Mouse (Mus musculus): ENCODE results near the gene Gng8.

The Gng8 gene

DNA sequence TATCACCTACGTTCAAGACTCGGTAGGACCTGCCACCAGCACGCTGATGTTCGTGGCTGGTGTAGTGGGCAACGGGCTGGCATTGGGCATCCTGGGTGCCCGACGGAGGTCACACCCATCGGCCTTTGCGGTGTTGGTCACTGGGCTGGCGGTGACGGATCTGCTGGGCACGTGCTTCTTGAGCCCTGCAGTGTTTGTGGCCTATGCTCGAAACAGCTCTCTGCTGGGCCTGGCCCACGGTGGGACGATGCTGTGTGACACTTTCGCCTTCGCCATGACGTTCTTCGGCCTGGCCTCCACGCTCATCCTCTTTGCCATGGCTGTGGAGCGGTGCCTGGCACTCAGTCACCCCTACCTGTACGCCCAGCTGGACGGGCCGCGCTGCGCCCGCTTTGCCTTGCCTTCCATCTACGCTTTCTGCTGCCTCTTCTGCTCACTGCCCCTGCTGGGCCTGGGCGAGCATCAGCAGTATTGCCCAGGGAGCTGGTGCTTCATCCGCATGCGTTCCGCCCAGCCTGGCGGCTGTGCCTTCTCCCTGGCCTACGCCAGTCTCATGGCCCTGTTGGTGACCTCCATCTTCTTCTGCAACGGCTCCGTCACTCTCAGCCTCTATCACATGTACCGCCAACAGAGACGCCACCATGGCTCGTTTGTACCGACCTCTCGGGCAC lies 15.4 kb downstream of the Gng8 start:
- in situ Hi-C loops (cut with MboI; ENCODE audit: low sequenced_read_pairs), result no loop called here

DNA sequence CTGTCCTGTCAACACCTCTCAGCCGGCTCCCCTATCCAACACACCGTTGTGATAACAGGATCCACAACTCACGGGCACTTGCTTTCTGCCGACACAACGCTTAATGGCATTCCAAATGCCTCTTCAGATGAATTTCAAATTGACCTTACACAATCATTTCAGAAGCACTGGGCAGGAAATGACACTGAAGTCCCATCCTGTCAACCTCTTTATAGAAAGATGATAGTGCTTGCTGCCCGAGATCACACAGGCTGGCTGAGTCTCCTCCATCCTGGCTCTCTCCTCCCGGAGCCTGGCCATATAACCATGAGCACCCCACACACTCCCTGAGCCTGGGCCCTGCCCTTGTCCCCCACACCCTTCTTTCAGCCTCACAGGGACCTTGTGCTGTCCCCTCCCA lies 16.3 kb downstream of the Gng8 start:
- in situ Hi-C loops (cut with MboI; ENCODE audit: low sequenced_read_pairs), result no loop called here

DNA sequence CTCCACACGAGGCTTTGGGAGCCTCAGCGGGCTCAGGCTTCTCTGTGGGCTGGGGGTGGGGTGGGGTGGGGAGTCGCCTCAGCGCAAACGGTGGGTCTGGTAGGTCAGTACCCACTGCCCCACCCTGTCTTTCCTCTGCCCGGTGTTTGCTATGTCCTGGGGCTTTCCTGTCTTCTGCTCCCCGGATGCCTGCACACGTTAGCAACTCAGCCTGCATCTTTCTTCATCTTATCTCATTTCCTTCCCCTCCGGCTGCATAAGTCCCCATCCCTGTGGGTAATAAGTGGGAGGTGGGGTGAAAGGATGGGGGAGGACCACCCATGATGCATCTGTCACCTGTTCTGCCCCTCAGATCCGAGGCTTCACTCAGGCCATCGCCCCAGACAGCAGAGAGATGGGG lies 16.8 kb downstream of the Gng8 start:
- in situ Hi-C loops (cut with MboI; ENCODE audit: low sequenced_read_pairs), result no loop called here

DNA sequence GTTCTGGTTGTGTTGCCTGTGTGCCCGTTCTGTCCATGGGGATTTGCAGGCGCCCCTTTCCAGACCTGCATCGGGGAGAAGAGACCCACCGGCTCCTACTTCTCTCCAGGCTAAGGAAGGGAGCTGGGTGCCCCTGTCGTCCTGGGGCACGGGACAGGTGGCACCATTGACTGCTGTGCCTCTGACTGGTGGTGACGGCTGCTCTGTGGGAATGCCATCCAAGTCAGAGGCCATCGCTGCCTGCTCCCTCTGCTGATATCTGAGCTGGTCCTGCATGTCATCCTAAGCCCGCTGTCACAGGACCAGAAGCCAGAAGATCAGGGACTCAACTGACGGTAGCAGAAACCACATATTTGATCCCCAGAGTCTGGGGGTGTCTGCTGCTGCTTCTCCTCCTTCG lies 17.3 kb downstream of the Gng8 start:
- in situ Hi-C loops (cut with MboI; ENCODE audit: low sequenced_read_pairs), result no loop called here

DNA sequence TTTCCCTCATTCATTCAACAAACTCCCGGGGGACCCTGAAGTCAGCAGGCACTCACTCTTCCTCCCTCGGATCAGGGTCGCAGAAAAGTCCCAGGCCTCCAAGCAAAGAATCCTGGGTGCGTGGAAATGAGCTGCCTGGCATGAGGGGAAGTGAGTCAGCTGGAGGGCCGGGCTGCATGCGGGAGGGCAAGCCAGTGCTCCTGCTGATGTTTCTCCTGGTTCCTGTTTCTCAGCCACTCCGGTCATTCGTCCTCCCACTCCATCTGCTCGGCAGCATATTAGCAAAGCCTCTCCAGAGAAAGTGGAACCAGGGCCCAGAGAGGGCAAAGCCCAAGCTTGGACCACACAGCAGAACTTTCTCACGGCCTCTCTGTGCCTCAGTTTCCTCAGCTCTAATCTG lies 18.3 kb downstream of the Gng8 start:
- in situ Hi-C loops (cut with MboI; ENCODE audit: low sequenced_read_pairs), result no loop called here

DNA sequence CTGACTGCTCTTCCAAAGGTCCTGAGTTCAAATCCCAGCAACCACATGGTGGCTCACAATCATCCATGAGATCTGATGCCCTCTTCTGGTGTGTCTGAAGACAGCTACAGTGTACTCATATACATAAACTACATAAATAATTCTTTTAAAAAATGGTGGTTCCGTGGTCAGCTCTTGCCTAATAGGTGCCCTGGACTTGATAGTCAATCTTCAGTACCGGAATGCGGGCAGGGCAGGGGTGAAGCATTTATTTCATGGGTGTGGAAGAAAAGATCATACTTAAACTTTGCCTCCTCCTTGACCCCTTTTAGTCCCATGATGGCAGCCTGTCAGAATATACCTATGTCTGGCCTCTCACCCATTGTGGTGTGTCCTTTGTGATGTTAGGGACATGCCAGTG lies 20.3 kb downstream of the Gng8 start:
- in situ Hi-C loops (cut with MboI; ENCODE audit: low sequenced_read_pairs), result no loop called here

DNA sequence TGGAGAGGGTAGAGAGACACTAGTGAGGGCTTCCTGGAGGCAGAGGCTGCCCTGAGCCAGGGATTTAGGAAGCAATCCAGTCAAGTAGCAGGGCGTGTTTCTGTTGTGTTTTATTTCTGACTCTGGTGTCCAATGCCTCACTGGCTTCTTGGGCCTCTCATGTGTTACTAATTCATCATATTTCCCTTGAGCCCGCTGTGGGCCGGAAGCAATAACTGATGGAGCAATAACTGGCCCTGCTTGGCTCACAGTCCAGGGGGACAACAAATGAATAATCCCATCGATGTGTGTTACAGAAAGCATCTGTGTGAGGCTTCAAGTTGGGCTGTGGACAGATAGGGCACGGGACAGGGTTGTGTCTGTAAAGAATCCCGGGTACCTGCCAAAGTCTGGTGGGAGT lies 20.8 kb downstream of the Gng8 start:
- in situ Hi-C loops (cut with MboI; ENCODE audit: low sequenced_read_pairs), result no loop called here

DNA sequence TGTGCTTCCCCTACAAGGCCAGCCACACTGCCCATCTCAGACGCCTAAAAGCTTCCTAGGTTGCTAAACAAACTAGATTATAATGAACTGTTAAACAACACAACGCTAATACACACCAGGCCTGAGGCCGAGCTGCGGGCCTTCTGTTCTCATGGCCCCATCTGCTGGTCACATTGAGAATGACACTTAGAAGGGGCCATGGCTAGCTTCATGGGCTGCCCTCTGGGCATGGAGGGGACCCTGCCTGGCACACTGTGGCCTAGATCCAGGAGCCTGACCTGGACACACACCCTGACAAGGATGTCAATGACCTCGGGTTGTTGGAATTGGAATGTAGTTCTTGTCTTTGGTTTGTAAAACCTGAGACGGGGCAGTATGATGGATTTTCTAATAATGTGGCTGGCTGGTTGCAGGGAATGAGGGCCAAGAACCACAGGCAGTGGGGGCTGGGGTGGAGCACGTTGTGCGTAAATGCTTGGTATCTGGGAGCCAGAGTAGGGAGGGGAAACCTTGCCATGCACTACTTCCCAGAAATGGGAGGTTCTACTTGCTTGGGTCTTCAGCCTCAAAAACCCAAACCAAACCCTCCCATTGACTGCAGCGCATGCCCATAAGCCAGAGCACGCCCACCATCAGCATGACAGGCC lies 22.3 kb downstream of the Gng8 start:
- in situ Hi-C loops (cut with MboI; ENCODE audit: low sequenced_read_pairs), result no loop called here

DNA sequence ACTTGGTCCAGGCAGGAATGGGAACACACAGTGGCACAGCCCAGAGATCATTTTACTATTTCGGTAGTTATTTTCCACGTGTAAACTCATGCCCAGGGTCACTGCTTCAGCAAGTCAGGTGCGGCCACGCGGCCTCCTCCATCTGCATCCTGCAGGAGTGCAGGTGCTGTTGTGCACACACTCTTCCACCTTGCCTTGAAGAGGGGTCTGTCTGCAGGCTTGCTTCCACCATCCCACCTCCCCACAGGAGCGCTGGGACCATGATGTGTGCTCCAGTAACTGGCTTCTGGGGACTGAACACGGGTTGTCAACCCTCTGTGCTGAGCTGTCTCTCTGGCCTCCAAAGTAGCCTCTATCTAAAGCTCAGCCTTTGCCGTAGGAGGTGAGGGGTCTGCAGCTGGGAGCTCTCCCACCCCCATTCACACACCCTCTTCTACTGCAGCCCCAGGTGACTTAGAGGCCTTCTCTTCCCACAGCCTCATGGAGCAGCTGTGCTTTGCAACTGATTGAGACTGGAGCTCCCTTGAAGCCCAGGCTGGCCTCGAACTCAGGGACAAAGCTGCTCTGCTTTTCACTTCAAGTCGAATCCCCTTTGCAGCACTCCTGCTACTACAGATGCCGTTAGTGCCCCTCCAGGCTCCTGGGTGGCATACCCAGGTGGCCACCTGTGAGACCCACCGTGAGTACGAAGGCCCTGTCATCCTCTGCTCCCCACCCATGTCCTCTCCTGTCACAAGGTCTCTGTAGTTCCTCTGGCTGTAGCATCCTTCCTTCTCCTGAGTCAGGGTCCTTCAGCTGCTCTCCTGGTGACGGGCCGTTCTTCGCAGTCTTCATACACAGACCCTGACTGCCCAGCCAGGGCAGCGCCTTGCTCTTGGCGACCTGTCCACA lies 23.1 kb downstream of the Gng8 start:
- in situ Hi-C loops (cut with MboI; ENCODE audit: low sequenced_read_pairs), result no loop called here

DNA sequence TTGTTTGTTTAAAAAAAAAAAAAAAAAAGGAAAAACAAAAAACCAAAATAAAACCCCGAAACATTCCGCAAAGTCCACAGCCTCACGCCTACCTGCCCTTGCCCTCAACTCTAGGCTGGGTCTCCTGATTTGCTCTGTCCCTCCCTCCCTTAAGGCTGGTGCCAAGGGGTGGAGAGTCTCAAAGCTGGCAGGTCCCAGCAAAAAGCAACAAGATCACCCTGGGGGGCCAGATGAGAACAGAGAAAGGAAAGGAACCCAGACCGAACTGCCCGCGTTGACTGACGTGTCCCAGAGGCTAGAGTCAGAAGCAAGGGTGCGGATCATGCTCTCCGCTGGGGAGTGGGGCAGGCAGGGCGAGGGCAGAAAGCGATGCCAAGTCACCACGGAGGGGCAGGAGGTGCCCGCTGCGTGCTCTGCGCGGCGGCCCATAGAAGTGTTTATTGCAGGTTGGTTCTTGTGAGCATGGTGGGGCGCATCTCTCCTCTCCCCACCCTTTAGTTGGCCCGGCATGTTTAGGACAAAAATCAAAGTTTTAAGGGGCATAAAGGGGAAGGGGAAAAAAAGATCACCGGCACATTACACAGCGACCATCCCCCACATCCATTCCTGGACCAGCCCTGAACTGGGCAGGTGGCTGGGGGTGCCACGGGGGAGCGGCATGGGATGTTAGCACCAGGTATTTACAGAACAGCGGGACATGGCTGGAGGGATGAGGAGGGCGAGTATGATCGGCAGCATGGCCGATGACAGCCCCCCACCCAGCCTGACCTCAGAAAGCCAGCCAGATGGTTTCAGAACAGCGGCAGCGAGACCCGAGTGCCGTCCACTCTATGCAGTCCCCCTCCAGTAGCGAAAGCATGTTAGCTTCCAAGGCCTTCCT lies 24.1 kb downstream of the Gng8 start:
- in situ Hi-C loops (cut with MboI; ENCODE audit: low sequenced_read_pairs), result no loop called here

DNA sequence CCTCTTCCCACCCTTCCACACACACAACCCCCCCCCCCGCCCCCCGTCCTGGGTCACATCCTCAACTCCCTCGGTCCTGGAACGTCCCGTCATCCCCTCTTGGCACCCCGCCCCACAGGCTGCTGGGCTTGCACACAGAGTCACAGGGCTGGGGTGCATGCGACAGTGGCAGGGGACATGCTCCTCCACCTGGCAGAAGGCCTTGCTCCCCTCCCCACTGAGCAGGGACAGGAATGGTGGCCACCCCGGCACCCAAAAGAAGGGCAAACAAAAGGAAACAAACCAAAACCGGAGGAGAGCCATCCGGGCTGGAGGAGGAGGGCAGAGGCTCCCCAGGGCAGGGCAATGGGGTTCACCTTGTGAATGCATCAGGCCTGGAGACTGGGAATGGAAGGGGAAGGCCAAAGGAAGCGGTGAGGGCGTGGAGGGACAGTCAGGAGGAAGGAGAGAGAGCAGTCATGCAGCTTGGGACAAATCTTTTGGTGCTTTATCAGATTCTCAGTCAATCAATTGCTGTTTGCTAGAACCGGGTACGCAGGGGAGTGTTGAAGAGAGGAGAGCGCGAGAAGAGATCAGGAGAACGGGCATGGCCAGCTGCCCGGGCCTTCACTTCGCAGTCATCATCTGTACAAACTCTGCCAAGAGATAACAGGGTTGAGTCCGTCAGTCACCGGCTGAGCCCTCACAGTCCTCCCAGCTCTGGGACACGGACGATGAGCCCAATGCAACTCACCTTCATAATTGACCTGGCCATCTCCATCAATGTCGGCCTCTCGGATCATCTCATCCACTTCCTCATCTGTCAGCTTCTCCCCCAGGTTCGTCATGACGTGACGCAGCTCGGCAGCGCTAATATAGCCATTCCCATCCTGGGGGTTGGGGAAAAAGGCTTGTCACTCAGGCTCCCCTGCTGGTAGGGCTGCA lies 25.0 kb downstream of the Gng8 start:
- in situ Hi-C loops (cut with MboI; ENCODE audit: low sequenced_read_pairs), result no loop called here

DNA sequence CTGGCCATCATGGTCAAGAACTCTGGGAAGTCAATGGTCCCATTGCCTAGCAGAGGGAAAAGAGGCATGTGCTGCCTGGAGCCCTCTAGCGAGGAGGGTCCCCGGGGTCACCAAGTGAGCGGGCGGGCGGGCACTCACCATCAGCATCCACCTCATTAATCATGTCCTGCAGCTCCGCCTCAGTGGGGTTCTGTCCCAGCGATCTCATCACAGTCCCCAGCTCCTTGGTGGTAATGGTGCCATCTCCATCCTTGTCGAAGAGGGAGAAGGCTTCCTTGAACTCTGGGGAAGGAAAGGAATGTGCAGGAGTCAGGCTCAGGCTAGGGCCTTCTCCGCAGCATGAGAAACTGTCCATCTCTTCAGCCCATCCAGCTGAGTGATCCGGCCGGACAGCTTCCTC lies 25.9 kb downstream of the Gng8 start:
- in situ Hi-C loops (cut with MboI; ENCODE audit: low sequenced_read_pairs), result no loop called here

DNA sequence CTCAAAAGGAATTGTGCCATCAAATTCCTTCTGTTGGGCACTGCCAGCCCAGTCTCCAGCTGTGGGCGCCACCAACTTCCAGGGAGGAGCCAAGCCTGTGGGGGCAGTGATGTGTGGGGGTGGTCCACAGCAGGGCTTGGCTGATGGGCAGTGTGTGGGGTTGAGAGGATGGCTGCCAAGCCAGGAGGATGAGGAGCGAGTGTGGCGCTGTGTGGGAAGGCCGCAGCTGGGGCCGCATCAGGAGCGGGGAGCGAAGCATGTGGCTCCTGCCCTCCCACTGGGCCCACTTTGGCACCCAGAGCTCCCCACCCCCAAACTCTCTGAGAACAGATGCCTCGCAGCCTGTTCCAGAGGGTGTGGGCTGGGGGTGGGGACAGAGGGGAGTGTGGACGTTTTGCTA lies 26.4 kb downstream of the Gng8 start:
- in situ Hi-C loops (cut with MboI; ENCODE audit: low sequenced_read_pairs), result no loop called here

DNA sequence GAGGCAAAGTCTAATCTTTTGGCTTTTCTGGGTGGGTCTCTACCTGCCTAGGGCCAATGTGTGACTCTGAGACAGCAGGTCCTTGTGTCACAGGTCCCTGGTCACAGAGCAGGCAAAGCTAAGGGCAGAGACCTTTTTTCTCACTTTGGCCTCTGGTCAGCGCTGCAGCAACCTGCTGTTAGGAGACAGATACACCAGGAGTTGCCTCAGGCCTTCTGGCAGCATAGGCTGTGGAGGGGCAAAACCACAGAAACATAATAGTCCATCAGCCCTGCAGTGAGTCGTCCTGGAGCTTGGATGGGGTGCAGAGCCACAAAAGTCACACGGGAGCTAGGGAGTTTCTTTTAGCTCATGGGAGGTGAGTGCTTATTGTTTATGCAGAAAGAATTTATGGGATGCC lies 27.1 kb downstream of the Gng8 start:
- in situ Hi-C loops (cut with MboI; ENCODE audit: low sequenced_read_pairs), result no loop called here

DNA sequence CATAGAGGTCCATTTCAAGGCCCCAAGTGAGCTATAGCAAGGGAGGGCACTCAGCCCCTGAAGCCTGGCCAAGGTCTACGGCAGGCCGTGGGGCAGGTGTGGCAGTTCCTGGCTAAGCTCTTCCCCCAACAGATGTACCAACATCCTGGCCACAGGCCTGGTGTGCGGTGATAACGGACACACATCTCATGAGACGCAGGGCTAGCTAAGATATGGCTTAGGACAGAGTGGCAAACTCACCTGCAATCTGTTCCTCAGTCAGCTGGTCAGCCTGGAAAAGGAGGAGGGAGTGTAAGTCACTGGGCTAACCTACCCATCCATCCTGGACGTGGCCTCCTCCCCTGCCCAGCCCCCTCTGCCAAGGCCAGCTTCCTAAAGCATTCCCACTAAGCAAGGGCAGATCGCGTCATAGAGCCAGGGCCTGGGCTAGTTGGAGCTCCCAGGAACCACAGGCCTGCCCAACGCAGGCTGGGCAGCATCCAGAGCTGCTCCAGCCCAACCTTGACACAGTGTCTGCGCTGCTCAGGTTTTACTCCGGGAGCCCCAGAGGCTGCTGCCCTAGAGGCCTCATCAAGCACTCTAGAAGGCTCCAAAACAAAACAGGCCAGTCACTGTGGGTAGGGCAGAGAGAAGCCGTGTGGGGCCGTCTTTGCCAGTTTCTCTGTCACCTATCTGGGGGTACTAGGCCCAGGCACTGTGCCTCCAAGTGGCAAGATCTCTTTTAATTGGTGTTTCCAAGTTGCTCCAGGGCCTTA lies 28.0 kb downstream of the Gng8 start:
- in situ Hi-C loops (cut with MboI; ENCODE audit: low sequenced_read_pairs), result no loop called here

DNA sequence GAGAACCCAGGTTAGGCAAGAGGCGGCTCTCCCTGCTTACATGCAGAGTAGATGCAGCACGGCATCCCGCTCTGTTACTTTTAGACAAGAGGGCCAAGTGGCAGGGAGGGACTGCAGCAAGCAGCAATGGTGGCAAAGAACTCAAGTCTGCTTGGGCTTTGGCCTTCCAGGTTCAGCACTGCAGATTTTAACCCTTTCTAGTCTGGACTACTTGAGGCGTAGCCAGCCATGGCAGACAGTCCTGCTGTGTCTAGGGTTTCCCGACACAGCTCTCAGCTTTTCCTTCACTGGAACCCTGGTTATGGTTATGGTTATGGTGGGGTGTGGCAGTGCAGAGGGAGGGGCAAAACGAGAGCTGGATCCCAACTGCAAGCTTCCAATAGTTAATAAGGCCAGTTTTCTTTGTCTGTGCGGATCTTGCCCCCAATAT lies 28.6 kb downstream of the Gng8 start:
- in situ Hi-C loops (cut with MboI; ENCODE audit: low sequenced_read_pairs), result no loop called here

DNA sequence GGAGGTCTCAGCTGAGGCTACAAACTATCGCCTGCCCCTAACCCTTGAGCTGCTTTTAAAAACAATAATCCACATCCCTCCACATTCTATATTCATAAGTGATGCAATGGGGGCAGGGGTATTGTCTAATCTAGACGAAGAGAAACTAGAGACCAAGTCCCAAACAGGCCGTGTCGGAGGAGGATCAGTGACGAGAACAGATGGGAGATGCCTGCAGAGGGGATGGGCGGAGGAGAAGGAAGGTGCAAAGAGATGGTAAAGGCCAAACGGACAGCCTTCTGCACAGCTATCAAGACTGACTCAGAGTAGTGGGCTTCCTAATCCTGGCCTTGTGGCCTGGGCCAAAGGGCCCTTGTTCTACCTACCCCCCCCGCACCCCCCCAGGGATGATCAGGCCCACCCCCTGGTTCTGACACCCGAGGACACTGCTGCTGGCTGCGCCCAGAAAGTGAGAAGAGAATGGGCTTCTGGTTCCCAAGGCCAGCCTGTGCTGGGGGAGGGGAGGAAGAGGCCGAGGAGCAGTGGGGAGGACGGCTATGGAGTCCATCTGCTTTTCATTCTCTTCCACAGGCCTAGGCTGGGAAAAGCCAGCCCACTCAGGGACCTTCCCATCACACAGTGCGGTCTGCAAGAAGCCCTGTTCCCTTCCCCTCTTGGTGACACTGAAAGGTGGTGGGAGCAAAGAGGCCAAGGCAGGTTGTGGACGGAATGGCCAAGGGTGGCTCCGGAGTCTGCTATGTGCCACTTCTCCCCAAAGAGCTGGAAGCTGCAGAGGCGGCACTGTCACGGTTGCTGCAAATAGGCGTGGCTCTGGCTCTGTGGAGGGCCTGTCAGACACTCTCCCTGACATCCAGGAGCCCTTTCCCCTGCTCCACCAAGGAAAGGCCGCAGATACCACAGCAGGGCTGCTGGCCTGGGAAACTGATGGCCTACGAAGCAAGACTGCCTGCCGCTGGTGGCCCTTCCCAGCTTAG lies 29.5 kb downstream of the Gng8 start:
- in situ Hi-C loops (cut with MboI; ENCODE audit: low sequenced_read_pairs), result no loop called here

DNA sequence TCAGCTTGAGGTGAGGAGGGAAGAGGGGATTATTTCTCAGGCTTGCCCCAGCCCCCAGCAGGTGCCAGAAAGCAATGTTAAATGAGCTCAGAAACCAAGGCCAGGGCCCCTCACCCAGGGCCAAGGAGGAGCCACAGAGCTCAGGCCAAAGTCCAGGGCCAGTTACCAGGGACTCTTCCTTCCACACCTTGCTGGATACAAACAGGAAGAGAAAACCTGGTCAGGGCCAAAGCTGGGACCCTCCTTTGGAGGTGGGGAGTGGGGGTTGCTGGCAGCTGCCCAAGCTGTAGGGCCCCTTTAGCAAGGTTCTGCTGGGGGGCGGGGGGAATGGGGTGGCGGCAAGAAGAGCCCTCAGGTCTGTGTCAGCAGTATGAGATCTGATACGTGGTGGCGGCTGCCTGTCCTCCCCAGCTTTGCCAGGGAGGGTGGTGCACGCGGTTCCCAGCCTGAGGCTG lies 30.3 kb downstream of the Gng8 start:
- in situ Hi-C loops (cut with MboI; ENCODE audit: low sequenced_read_pairs), result no loop called here

Data from CH12F3 (cell line).